ENCODE assay signal across 19 mouse cellular contexts in the genomic region with DNA sequence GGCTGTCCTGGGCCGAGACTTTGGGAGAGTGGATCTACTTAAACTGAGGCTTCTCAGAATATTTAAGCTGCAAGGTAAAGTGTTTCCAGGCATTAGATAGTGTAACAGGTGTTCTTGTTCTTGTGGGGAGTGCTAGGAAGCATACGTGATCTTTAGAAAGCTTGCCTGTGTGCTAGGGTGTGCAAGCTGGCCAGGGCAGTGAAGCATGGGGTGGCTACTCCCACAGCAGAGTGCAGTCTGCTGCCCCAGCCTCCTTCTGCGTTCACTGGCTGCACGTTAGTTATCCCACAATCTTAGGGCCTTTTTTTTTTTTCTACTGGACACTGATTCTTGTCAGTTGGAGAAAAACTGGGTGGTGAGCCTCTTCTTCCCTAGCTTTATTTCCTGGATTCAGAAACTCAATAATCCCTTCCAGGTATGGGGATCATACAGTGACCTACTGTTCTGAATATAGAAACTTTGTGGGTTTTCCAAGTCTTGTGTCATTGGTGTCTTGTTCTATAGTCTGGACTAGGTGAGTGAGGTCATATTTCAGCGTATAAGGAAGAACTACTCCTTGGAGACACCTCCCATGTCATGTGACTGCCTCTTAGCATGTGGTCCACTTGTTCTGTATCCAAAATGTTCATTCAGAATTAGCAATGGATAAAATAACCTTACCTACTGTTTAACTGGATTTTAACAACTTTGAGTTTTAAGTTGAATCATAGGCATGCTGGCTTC.
"Had no signal": no experiment of that assay in that cellular context is flagged by ENCODE, and none has a peak within 500 bp of the region (broad histone marks: within the 10 kb centered on the region; RNA-seq: fewer than 3 reads in every experiment).

No protein-coding gene starts in this region.

- ATAC-seq: intestine, embryonic 16.5 days; liver, postnatal 0 days; midbrain, embryonic 15.5 days had no signal

- H3K4me1 ChIP-seq: midbrain, embryonic 15.5 days had no signal

- DNase-seq: layer of hippocampus, adult 9-11 months; layer of hippocampus, postnatal 36 days; liver; liver, embryonic 13.5 days; liver, postnatal 0 days; lung, postnatal 14 days; retina, postnatal 1 day; right cerebral cortex, postnatal 4 days; spleen, adult 18-20 months; thymus, adult 2 months; thymus, postnatal 4 days had no signal

- H3K9ac ChIP-seq: limb, embryonic 12.5 days; liver, embryonic 13.5 days; liver, postnatal 0 days; lung, embryonic 15.5 days; midbrain, embryonic 15.5 days; neural tube, embryonic 12.5 days had no signal

- H3K36me3 ChIP-seq: limb, embryonic 12.5 days; liver, embryonic 13.5 days; lung, embryonic 15.5 days; midbrain, embryonic 15.5 days; neural tube, embryonic 12.5 days had no signal

- H3K9me3 ChIP-seq: limb, embryonic 12.5 days; liver, embryonic 13.5 days; lung, embryonic 15.5 days; megakaryocyte, embryonic 14.5 days; midbrain, embryonic 15.5 days; neural tube, embryonic 12.5 days had no signal

- H3K4me2 ChIP-seq: limb, embryonic 12.5 days; liver, embryonic 13.5 days; lung, embryonic 15.5 days; midbrain, embryonic 11.5 days; midbrain, embryonic 15.5 days; neural tube, embryonic 12.5 days had no signal

- H3K27me3 ChIP-seq: limb, embryonic 12.5 days; liver, embryonic 13.5 days; lung, embryonic 15.5 days; megakaryocyte, embryonic 14.5 days; midbrain, embryonic 15.5 days; neural tube, embryonic 12.5 days had no signal

- H3K27ac ChIP-seq: limb, embryonic 12.5 days; liver, embryonic 13.5 days; lung, embryonic 15.5 days; macrophage; midbrain, embryonic 15.5 days; neural tube, embryonic 12.5 days had no signal

- H3K4me3 ChIP-seq: limb, embryonic 12.5 days; liver, embryonic 13.5 days; lung, embryonic 15.5 days; megakaryocyte, embryonic 14.5 days; midbrain, embryonic 15.5 days; neural tube, embryonic 12.5 days had no signal
